Mouse (Mus musculus) urinary bladder, postnatal 10 days (tissue): ENCODE measurements around the gene Evpl.
"Not testable (repeated sequence)": the region's sequence is repeated elsewhere in the genome, so short reads cannot be mapped to it uniquely, and the experiment has no call there.

Experiments used
- DNase-seq: peaks from one replicate; pipeline ENCODE4 v3.0.0; 2022; ENCODE audit warnings: low spot score

The Evpl gene

DNA sequence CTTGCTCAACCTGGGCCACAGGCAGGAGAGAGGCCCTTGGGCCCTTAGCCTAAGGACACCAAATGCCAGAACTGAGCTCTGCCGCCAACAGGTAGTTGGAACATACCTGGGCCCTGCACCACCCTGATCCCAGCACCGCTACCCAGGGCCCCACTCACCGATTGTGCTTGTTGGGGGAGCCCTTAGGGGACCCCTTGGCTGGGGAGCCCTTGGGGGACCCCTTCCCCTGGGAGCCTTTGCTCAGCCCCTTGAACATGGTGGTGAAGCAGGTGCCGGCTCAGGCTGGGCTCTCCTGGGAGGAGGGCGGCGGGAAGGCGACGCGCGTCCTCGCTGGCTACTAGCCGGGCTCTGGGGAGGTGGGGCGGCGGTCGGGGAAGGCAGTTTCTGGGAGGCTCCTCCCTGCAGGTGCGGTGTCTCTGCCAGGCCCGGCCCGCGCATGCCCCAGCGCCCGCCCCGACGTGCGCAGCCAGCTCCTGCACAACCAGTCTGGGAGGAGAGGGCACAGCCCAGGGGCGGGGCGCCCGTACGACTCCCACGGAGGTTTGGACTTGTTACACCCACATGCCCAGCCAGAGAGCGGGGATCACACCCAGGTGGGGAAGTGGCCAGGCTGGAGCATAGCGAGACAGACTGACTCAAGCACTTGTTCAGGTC lies at the start of gene Evpl:
Evpl (minus strand) TSS at position 336 of the 654 bp plus-strand sequence.
- DNase-seq: peak; percentile 44

DNA sequence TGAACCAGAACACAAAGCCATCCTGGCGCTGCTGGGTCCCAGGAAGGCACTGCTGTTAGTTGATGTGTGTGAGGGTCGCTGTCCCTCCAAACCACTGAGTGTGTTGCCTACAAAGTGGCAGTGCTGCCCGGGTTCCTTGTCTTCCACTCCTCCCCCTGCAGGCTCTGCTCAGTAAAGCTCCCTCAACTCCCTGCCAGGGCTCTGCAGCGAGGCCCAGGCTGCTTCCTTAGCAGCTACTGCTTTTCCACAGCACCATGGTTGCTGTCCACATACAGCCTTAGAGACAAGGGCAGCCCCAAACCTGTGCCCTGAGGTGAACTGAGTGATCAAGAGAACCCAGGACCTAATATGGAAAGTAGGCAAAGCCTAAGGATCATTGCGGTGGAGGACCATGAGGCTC lies 49.5 kb upstream of the Evpl start:
- DNase-seq: no peak

DNA sequence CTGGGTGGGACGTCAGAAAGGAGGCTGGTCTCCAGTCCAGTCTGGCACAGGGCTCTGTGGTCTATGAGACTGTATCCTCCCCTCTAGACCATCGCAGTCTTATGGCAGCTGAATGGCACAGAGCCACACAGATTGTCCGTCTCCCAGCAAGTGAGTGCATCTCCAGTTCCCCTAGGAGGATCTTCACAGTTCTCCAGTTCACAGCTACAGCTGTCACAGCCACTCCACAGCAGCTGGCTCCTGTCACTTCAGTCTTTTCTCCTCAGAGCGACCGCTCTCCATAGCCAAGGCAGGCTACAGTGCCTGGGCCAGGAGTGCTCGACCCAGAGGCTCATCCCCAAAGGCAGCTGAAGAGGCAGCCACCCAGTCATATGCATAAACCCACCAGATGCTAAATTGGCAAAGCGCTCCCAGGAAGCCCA lies 47.9 kb upstream of the Evpl start:
- DNase-seq: no peak

DNA sequence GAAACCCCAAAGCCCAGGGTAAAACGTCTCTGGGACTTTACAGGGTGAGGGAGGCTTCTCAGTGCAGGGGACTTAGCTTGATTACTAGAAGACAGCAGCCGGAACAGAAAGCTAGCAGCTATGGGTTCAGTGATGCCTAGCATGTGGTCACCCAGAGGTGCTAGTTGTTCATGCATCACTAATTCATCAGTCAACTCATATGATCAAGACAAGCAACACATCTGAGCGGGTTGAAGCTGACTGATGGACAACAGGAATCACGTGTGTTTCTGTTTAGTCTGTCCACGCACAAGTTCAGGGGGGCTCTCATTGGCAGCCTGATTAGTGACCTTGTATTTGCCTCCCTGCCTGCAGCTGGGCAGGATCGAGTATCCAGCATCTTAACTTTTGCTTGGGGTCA lies 46.1 kb upstream of the Evpl start:
- DNase-seq: no peak

DNA sequence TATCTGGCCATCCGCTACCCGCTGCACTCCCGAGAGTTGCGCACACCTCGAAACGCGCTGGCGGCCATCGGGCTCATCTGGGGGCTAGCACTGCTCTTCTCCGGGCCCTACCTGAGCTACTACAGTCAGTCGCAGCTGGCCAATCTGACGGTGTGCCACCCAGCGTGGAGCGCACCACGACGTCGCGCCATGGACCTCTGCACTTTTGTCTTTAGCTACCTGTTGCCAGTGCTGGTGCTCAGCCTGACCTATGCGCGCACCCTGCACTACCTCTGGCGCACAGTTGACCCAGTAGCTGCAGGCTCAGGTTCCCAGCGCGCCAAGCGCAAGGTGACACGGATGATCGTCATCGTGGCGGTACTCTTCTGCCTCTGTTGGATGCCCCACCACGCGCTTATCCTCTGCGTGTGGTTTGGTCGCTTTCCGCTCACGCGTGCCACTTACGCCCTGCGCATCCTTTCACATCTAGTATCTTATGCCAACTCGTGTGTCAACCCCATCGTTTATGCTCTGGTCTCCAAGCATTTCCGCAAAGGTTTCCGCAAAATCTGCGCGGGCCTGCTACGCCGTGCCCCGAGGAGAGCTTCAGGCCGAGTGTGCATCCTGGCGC lies 45.1 kb upstream of the Evpl start:
- DNase-seq: no peak

DNA sequence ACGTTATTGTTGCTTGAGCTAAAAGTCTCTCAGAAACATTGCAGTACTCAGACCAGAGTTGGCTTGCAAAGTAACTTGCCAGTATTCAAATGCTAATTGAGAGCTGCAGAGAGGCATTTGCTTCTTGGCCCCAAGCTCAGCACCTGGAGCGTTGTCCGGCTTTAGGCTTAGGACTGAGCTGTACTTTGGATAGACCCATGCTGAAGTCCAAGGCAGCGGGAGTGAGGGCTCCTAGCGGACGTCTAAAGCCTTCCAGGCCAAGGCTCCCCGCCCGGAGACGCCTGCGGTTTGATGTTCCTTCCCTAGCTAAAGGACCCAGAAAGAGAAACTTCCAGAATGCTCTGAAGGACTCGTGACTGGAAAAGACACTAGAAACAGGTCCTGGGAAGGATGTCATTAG lies 44.2 kb upstream of the Evpl start:
- DNase-seq: no peak

DNA sequence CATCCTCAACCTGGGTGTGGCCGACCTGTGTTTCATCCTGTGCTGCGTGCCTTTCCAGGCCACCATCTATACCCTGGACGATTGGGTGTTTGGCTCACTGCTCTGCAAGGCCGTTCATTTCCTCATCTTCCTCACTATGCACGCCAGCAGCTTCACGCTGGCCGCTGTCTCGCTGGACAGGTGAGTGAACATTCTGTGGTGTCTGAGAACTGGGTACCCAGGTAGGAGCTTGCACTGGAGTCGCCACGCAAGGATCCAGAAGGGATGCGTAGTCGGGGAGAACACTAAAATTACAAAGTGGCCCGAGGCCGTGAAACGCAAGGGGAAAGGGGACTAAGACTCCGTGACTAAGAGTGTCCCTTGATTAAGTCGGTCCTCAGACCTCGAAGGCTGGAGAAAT lies 43.8 kb upstream of the Evpl start:
- DNase-seq: no peak

DNA sequence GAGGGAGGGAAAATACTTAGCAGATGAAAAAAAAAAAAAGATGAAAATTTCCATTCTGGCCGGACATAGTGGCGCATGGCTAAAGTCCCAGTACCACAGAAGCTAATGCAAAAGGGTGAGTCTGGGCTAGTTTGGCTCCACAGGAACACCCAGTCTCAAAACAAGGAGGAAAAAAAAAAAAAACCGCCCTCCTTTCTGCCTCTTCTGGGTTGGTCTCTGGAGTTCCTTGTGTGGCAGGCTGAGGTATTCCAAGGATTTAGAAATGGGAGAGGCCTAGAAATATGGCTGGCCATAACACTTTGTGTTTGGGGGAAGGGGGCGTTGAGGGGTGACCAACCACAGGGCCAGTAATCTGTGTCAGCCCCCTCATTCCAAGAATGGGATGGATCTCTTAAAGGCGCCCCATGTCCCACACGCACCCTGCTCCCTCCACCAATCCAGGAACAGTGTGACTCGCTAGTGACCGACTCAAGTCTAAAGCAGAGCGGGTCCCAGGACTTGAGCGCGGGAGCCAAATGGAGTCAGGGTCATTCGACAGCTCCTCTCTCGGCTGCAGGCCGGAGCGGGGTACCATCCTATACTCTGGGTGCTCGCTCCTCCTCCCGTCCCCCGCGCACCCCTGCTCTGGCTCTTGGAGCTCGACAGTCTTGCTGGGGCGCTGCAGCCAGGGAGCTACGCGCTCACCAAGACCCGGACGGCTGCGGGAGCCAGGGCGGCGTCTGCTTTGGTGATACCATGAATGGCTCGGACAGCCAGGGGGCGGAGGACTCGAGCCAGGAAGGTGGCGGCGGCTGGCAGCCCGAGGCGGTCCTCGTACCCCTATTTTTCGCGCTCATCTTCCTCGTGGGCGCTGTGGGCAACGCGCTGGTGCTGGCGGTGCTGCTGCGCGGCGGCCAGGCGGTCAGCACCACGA lies 43.1 kb upstream of the Evpl start, which contains the start of gene Galr2:
Galr2 (plus strand) TSS at position 189 of the 913 bp plus-strand sequence.
- DNase-seq: no peak

DNA sequence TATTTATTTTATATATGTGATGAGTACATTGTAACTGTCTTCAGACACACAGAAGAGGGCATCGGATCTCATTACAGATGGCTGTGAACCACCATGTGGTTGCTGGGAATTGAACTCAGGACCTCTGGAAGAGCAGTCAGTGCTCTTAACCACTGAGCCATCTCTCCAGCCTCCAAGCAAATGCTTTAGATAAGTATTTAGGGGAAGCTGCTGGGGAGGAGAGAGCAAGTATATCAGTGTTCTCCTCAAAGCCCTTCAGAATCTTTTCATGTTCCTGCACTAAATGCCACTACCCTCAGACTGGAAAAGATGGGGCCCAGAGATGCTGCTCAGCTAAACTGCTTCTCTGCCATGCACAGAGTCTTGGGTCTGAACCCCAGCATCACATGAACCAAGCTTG lies 39.3 kb upstream of the Evpl start:
- not testable (repeated sequence) for DNase-seq

DNA sequence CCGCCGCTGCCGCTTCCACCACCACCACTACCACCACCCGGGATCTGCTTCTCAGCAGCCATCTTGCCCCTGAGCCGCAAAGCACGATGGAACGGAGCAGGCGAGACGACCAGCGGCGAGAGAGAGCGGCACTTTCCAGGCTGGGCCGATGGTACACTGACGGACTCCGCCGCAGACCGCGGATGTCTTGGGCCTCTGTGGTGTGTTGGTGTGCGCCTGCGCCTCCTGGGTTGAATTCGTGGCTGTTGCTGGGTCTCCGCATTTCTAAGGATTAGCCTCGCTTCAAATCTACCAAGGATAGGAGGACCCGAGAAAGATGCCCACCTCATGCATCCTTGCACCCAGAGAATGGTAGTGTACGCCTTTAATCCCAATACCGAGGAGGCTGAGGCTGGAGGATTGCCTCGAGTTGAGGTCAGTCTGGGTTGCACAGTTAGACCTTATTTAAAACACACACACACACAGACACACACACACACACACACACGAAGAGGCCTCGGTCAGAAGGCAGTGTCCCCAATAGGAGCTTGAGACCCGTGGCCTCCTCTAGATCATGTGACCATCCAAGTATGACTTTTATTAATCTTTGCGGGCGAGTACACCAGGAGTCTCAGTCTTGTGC lies 36.3 kb upstream of the Evpl start, which contains the start of gene Srp68:
Srp68 (minus strand) TSS at position 173 of the 622 bp plus-strand sequence.
- peak; percentile 66 for DNase-seq

DNA sequence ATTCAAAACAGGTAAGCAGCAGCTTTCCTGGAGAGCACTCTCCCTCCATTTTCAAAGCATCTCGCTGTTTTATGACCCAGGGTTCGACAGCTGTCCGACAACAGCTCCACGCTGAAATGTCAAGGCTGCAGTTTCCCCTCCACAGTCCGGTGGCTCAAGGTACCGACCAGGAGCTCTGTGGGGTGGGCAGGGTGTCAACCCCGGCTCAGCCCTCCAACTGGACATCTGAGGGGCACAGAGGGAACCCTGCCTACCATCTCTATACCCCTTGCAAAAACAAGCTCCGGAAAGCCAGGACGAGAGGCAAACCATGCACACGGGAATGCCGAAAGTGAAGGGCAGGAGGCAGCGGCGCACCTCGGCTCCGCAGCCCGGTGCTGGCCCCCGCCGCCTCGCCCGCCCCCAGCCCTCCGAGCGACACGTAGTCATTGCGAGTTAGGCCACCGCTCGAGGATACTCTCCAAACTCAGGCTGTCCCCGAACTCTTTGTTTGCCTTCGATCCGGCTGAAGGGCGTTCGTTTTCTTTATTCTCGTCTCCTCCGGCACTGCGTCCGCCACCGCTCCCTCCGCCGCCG lies 35.7 kb upstream of the Evpl start:
- DNase-seq: no peak

DNA sequence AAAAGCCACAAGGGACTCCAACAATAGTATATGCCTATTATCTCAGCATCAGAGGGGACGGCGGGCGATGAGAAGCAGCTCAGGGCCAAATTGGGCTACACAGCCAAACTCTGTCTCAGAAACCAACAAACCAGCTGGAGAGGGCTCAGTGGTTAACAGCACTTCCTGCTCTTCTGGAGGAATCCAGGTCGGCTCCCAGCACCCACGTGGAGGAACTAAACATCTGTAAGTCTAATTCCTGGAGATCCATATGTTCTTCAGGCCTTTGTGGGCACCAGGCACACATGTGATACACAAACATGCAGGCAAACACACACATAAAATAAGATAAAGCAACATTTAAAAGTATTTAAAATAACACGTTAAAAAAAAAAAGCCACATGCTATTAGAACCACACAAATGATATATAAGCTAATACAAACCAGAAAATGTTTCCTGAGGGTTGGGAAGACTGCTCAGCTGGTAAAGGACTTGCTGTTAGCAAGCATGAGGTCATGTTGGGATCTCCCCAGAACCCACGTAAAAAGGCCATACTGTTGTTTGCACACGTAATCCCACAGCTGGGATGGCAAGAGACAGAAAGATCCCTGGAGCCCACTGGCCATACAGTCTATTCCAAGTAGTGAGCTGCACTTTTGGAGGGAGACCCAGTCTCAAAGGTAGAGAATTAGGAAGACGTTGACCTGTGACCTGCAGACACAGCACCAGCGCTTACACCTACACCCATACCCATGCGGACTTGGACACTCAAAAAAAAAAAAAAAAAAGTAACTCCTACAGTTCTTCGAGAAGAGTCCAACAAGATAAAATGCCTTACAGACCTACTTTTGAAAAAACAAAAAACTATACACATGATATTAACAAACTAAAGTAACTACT lies 35.0 kb upstream of the Evpl start:
- DNase-seq: no peak

DNA sequence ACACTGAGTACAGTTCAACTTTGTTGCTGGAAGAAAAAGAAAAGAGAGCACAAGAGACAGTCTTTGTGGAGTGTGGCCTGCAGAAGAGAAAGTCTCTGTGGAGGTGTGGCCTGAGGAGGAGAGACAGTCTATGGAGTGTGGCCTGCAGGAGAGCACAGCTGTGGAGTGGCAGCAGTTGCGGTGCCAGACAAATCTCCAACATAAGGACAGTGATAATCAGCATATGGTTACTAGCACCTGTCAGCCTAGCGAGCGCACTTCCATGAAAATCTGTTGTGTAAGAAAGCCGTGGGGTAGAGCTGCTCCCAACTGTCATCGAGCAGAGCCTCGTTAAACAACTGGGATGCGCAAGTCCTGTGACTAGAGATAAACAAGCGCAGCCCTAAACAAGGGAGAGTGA lies 31.7 kb upstream of the Evpl start:
- DNase-seq: no peak

DNA sequence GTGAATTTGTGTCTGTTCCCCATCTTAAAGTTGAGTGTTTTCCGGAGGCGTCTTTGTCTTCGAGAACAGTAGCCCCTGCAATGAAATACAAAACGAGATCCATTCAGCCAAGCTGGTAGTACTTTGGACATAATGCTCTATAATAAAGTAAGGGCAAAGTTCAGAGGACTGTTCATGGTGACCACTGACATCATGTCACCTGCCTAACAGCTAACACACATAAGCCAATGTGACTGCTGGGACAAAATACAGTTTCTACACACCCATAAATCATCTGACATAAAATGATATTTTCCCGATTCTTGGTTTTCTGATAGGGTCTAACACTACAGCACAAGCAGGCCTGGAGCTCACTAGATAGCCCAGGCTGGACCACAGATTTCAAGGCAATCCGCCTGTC lies 30.4 kb upstream of the Evpl start:
- DNase-seq: no peak

DNA sequence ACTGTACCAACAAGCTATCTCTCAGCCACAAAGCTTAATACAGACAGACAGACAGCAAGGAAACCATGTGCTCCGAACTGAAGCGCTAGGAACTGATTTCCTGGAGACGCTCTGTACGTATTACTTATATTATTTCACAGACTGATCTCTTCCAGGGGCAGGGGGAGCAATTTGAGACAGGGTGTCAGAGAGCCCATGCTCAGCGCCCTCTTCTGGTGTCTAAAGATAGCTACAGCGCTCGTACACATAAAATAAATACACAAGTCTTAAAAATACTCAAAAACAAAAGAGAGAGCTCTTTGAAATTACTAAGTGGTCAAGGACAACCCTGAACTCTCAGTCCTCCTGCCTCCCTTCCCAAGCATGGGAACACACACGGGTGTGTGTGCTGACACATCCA lies 29.8 kb upstream of the Evpl start:
- no peak for DNase-seq

DNA sequence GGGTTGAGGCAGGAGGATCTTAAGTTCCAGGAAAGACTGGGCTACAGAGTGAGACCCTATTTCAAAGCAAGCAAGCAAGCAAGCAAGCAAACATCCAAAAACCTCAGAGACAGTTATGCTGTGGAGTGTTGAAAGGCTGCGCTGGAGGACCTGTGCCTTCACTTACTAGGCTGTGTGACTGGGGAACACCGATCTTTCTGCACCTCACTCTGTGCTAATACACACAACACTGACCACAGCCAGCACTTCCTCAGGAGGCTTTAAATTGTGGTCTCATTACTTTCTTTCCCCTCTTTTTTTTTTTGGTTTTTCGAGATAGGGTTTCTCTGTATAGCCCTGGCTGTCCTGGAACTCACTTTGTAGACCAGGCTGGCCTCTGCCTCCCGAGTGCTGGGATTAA lies 28.0 kb upstream of the Evpl start:
- no peak for DNase-seq

DNA sequence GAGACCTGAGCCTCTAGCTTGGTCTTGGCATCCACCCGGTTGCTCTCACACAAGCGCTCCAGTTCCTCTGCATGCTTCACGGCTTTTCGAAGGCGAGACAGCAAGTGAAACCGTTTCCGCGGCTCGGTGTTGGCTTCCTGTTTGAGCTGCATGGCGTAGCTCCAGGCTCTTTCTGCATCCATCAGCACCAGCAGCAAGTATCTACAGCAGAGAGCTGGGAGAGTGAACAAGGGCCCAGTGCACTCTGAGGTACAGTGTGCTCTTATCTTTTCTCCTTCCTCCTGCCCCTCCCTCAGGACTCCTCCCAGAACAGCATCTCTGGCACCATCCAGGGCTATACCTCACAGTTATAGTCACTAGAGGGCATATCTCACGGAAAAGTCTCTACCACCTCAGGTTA lies 27.5 kb upstream of the Evpl start:
- no peak for DNase-seq

DNA sequence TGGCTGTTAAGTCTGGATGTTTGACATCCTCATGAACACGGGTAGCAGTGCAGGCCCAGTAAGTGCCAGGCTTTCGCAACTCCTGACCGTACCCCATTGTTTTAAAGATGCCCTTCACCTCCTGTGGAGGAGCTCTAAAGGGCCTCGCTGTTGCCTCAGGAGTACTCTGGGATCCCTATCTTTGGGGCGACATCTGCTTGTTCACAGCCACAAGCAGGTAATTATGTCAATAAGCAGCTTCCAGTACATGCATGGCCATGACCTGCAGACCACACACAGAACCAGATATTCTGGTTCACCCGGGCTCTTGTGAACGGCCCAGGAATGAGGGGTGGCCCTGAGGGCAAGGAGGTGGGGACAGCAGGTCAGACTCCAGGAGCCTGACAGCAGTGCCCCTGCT lies 22.4 kb upstream of the Evpl start:
- DNase-seq: no peak

DNA sequence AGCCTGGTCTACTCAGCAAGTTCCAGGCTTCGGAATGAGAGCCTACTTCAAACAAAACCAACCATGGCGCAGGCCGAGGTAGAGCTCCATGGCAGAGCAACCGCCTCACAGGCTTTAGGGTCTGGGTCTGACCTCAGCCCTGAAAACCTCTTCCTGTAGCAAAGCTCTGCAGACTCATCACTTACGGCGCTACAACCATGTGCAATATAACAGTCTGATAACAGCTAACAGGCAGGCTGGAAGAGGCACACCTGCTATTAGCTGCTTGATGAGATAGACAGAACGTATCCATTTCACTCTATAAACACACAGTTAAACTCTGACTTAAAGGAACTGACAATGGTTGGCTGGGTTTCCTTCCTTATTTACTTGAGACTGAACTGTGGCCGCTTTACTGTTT lies 21.6 kb upstream of the Evpl start:
- no peak for DNase-seq

DNA sequence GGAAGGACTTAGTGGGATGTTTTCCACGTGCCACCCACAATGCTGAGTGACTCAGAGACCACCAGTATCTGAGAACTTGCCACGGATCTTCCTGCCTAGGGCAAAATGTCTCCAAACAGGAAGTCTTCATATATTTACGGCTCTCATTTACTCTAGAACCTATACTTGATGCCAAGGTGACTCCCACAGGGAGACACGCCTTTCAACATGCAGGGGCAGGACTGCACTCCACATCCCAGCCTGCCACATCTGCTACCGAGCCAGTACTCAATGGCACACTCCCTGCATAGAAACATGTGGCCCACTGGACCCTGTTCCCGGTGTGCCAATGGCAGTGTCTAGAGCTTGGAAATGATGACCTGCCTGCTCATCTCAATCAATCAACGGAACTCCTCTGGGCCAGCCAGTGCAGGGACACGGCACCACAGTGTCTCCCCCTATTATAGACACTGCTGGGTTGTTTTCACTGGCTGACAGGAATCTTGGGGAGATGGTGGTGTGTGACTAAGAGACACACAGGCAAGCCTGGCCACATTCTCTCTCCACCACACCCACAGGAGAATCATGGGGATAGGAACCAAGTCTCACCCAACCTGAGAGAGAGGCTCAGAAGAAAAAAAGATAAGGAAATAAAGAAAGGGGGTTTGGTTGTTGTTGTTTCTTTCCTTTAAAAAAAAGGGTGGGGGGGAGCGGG lies 18.3 kb upstream of the Evpl start:
- no peak for DNase-seq
